Mouse (Mus musculus) bone marrow macrophage, adult 2 months (primary cell): ENCODE results near the gene Olfr816.
"Not testable (repeated sequence)": the region's sequence is repeated elsewhere in the genome, so short reads cannot be mapped to it uniquely, and the experiment has no call there.

Experiments
- CTCF ChIP-seq: IDR thresholded peaks from 2 replicates; pipeline ENCODE4 v1.5.1; 2012; ENCODE audit warnings: low read depth, mild to moderate bottlenecking, low read length, moderate library complexity
- POLR2A ChIP-seq: IDR thresholded peaks from 2 replicates; pipeline ENCODE4 v1.6.1; 2012; ENCODE audit warnings: mild to moderate bottlenecking, low read depth, low read length, borderline replicate concordance

- TF ChIP-seq CTCF, POLR2A: not testable (repeated sequence)
Observed at GRCm38 (mm10) chr10:129885496-129885895, 29.9 kb downstream of the Olfr816 start.
